Mouse (Mus musculus) ES-E14 (cell line): ENCODE measurements around the gene Sds.

Experiments used
- HCFC1 ChIP-seq: IDR thresholded peaks from 2 replicates; pipeline ENCODE4 v1.6.1; 2012; ENCODE audit warnings: low read length, inconsistent platforms, borderline replicate concordance; ENCODE audit not compliant: insufficient read depth
- MAFK ChIP-seq: IDR thresholded peaks from 2 replicates; pipeline ENCODE4 v1.6.1; 2014; ENCODE audit warnings: mild to moderate bottlenecking, low read depth, low read length, inconsistent platforms; ENCODE audit not compliant: insufficient read depth
- ZC3H11A ChIP-seq: IDR thresholded peaks from 2 replicates; pipeline ENCODE4 v1.6.1; 2012; ENCODE audit warnings: low read depth, mild to moderate bottlenecking, inconsistent platforms, low read length, borderline replicate concordance
- ZNF384 ChIP-seq: IDR thresholded peaks from 2 replicates; pipeline ENCODE4 v1.6.1; 2012; ENCODE audit warnings: low read depth, low read length, inconsistent platforms

DNA sequence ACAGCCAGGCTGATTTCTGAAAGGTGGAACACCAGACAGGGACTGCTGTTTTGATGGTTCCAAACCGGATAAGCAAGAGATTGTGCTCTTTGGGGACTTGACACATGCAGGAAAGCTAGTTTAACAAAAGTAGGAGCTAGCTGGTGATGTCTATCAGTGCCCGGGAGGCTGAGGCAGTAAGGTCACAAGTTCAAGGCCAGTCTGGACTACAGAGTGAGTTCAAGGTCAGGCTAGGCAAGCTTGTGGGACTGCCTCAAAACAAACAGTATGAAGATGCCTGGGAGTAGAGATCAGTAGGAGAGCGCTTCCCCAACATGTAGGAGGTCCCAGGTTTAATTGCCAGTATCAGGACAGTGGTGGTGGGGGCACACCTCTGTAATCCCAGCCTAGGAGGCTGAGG lies 20.7 kb downstream of the Sds start:
- TF ChIP-seq ZC3H11A = no peak
- TF ChIP-seq MAFK = no peak
- no peak for TF ChIP-seq HCFC1
- no peak for TF ChIP-seq ZNF384
